Mouse (Mus musculus): ENCODE data around the gene Nfkbie. TPM values are rescaled to one million over a fixed set of nuclear protein-coding genes. Genes with fewer than 3 reads are reported as not detected.

Gene Nfkbie
- polyA plus RNA-seq, 1 experiment from 2014 or later, result 1.6 TPM

DNA sequence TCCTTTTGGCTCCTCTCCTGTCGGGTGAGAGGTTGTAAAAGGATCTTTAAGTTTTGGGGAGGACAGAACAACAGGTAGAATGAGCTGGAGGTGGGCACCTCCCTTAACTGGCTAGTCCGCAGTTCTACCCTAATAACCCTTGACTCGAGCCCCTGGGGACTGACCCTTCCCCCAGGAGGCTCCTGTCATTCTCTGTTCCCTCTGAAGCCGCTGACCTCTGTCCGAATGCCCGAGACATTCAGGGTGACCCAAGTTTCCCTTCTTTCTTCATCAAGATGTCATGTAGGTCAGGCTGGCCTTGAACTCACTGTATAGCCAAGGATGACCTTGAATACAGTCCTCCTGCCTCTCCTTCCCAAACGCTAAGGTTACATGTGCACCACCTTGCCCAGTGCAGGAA is 32.9 kb downstream of the Nfkbie start:
- TF ChIP-seq EP300 (optimal IDR thresholded peaks at IDR 0.05), result no peak
- TF ChIP-seq CTCF (IDR thresholded peaks at IDR 0.05; ENCODE audit: low read depth), result no peak
- no peak for ATAC-seq (ENCODE audit: low FRiP score, low TSS enrichment)
- no peak for DNase-seq (ENCODE audit: low spot score)
- Histone ChIP-seq H3K9ac (ENCODE audit: low read length) (no peak overlapping the region), H3K9me3 (ENCODE audit: control insufficient read depth, low read length) (no peaks in the 10 kb centered on the region), H3K4me3 (ENCODE audit: low read depth, low read length) (no peak overlapping the region), H3K27ac (replicated peaks) (no peak overlapping the region), H3K27me3 (ENCODE audit: control insufficient read depth, insufficient read depth, low read length) (no peaks in the 10 kb centered on the region), H3K4me2 (replicated peaks; ENCODE audit: low read depth) (no peak overlapping the region), H3K36me3 (ENCODE audit: control insufficient read depth, insufficient read depth, low read length) (peaks cover 6% of the 10 kb centered on the region), H3K4me1 (replicated peaks; ENCODE audit: control insufficient read depth, insufficient read depth) (peaks cover 10% of the 10 kb centered on the region; the same call in 1 of the 2 replicates)
- 88% methylated on average over 7 of the region's 7 CpGs for WGBS

- peaks cover 14% of the 10 kb centered on the region; the same call in 1 of the 2 replicates for H3K4me1 ChIP-seq (replicated peaks; ENCODE audit: control insufficient read depth, insufficient read depth)
- no peak for TF ChIP-seq CTCF (IDR thresholded peaks at IDR 0.05; ENCODE audit: low read depth)
- no peak for TF ChIP-seq EP300 (optimal IDR thresholded peaks at IDR 0.05)
- WGBS, result 97% methylated on average over 7 of the region's 7 CpGs
Measured at GRCm38 (mm10) chr17:45589236-45589635, 33.7 kb downstream of the Nfkbie start.

GRCm38 (mm10) chr17:45589844-45590243 is 34.3 kb downstream of the Nfkbie start:
- DNase-seq (ENCODE audit: low spot score), result no peak
- no peak overlapping the region for H3K9ac ChIP-seq (ENCODE audit: low read length)
- H3K4me2 ChIP-seq (replicated peaks; ENCODE audit: low read depth), result no peak overlapping the region
- H3K27ac ChIP-seq (replicated peaks), result no peak overlapping the region
- H3K36me3 ChIP-seq (ENCODE audit: control insufficient read depth, insufficient read depth, low read length), result peaks cover 6% of the 10 kb centered on the region
- H3K4me1 ChIP-seq (replicated peaks; ENCODE audit: control insufficient read depth, insufficient read depth), result peaks cover 12% of the 10 kb centered on the region; the same call in 1 of the 2 replicates
- TF ChIP-seq CTCF (IDR thresholded peaks at IDR 0.05; ENCODE audit: low read depth) (no peak), EP300 (optimal IDR thresholded peaks at IDR 0.05) (no peak)
- H3K4me3 ChIP-seq (ENCODE audit: low read depth, low read length), result no peak overlapping the region
- H3K9me3 ChIP-seq (ENCODE audit: control insufficient read depth, low read length), result no peaks in the 10 kb centered on the region
- H3K27me3 ChIP-seq (ENCODE audit: control insufficient read depth, insufficient read depth, low read length), result no peaks in the 10 kb centered on the region
- ATAC-seq (ENCODE audit: low FRiP score, low TSS enrichment), result no peak
- 89% methylated on average over 8 of the region's 8 CpGs for WGBS

More at GRCm38 (mm10) chr17:45589236-45589635, 33.7 kb downstream of the Nfkbie start:
- no peaks in the 10 kb centered on the region for H3K9me3 ChIP-seq (ENCODE audit: control insufficient read depth, low read length)
- H3K27ac ChIP-seq (replicated peaks), result no peak overlapping the region
- ATAC-seq (ENCODE audit: low FRiP score, low TSS enrichment) (no peak), DNase-seq (ENCODE audit: low spot score) (no peak)
- no peak overlapping the region for H3K4me3 ChIP-seq (ENCODE audit: low read depth, low read length)
- H3K27me3 ChIP-seq (ENCODE audit: control insufficient read depth, insufficient read depth, low read length), result no peaks in the 10 kb centered on the region
- no peak overlapping the region for H3K4me2 ChIP-seq (replicated peaks; ENCODE audit: low read depth)
- no peak overlapping the region for H3K9ac ChIP-seq (ENCODE audit: low read length)
- H3K36me3 ChIP-seq (ENCODE audit: control insufficient read depth, insufficient read depth, low read length), result peaks cover 6% of the 10 kb centered on the region

- H3K9ac ChIP-seq (ENCODE audit: low read length), result no peak overlapping the region
- H3K27ac ChIP-seq (replicated peaks), result no peak overlapping the region
- 75% methylated on average over 6 of the region's 6 CpGs for WGBS
- H3K4me3 ChIP-seq (ENCODE audit: low read depth, low read length), result no peak overlapping the region
- H3K4me1 ChIP-seq (replicated peaks; ENCODE audit: control insufficient read depth, insufficient read depth), result peaks cover 14% of the 10 kb centered on the region; the same call in 1 of the 2 replicates
- DNase-seq (ENCODE audit: low spot score) (no peak), ATAC-seq (ENCODE audit: low FRiP score, low TSS enrichment) (no peak)
- H3K9me3 ChIP-seq (ENCODE audit: control insufficient read depth, low read length), result no peaks in the 10 kb centered on the region
- no peak overlapping the region for H3K4me2 ChIP-seq (replicated peaks; ENCODE audit: low read depth)
- H3K36me3 ChIP-seq (ENCODE audit: control insufficient read depth, insufficient read depth, low read length), result peaks cover 6% of the 10 kb centered on the region
- H3K27me3 ChIP-seq (ENCODE audit: control insufficient read depth, insufficient read depth, low read length), result no peaks in the 10 kb centered on the region
- no peak for TF ChIP-seq CTCF (IDR thresholded peaks at IDR 0.05; ENCODE audit: low read depth)
- TF ChIP-seq EP300 (optimal IDR thresholded peaks at IDR 0.05), result no peak
Measured at GRCm38 (mm10) chr17:45590410-45590809, 34.9 kb downstream of the Nfkbie start.

GRCm38 (mm10) chr17:45591701-45592605 is 36.5 kb downstream of the Nfkbie start:
- H3K4me3 ChIP-seq (ENCODE audit: low read depth, low read length), result no peak overlapping the region
- H3K9ac ChIP-seq (ENCODE audit: low read length), result peak overlapping the region; percentile 23; the same call in 1 of the 2 replicates
- no peak for DNase-seq (ENCODE audit: low spot score)
- H3K9me3 ChIP-seq (ENCODE audit: control insufficient read depth, low read length), result no peaks in the 10 kb centered on the region
- H3K36me3 ChIP-seq (ENCODE audit: control insufficient read depth, insufficient read depth, low read length), result peaks cover 6% of the 10 kb centered on the region
- peaks cover 20% of the 10 kb centered on the region for H3K4me1 ChIP-seq (replicated peaks; ENCODE audit: control insufficient read depth, insufficient read depth)
- H3K27me3 ChIP-seq (ENCODE audit: control insufficient read depth, insufficient read depth, low read length), result no peaks in the 10 kb centered on the region
- H3K4me2 ChIP-seq (replicated peaks; ENCODE audit: low read depth), result peak overlapping the region; percentile 30
- ATAC-seq (ENCODE audit: low FRiP score, low TSS enrichment), result peak; percentile 13
- WGBS, result 55% methylated on average over 16 of the region's 16 CpGs
- H3K27ac ChIP-seq (replicated peaks), result peak overlapping the region; percentile 73; the same call in 1 of the 2 replicates
- no peak for TF ChIP-seq EP300 (optimal IDR thresholded peaks at IDR 0.05)
- no peak for TF ChIP-seq CTCF (IDR thresholded peaks at IDR 0.05; ENCODE audit: low read depth)
